Mouse (Mus musculus): ENCODE measurements around the gene Sdhaf2.

The Sdhaf2 gene

GRCm38 (mm10) chr19:10497512-10498160 is 28.3 kb downstream of the Sdhaf2 start:
- DNase-seq (ENCODE audit: low read depth, low spot score), result no peak

GRCm38 (mm10) chr19:10496976-10497375 is 29.0 kb downstream of the Sdhaf2 start:
- DNase-seq (ENCODE audit: low read depth, low spot score), result no peak

GRCm38 (mm10) chr19:10495670-10496069 is 30.3 kb downstream of the Sdhaf2 start:
- no peak for DNase-seq (ENCODE audit: low read depth, low spot score)

- peak; percentile 86 for DNase-seq (ENCODE audit: low read depth, low spot score)
These were observed 39.6 kb downstream of the Sdhaf2 start for GRCm38 (mm10) chr19:10486264-10486738.

- DNase-seq (ENCODE audit: low read depth, low spot score), result peak; percentile 72
These were observed 43.2 kb downstream of the Sdhaf2 start, which contains the start of gene Ppp1r32 for GRCm38 (mm10) chr19:10482703-10483102. Ppp1r32 (minus strand) TSS chr19:10482928.

- DNase-seq (ENCODE audit: low read depth, low spot score), result no peak
These were observed 46.4 kb downstream of the Sdhaf2 start for GRCm38 (mm10) chr19:10479541-10479940.

- no peak for DNase-seq (ENCODE audit: low read depth, low spot score)
These were observed 52.2 kb downstream of the Sdhaf2 start for GRCm38 (mm10) chr19:10473779-10474178.

- DNase-seq (ENCODE audit: low read depth, low spot score), result no peak
These were observed 53.0 kb downstream of the Sdhaf2 start for GRCm38 (mm10) chr19:10472958-10473357.

- no peak for DNase-seq (ENCODE audit: low read depth, low spot score)
These were observed 56.7 kb downstream of the Sdhaf2 start for GRCm38 (mm10) chr19:10469171-10469658.

GRCm38 (mm10) chr19:10464427-10464826 is 61.5 kb downstream of the Sdhaf2 start:
- DNase-seq (ENCODE audit: low read depth, low spot score), result no peak

- no peak for DNase-seq (ENCODE audit: low read depth, low spot score)
These were observed 64.4 kb downstream of the Sdhaf2 start for GRCm38 (mm10) chr19:10461584-10461983.

GRCm38 (mm10) chr19:10459907-10460306 is 66.0 kb downstream of the Sdhaf2 start:
- no peak for DNase-seq (ENCODE audit: low read depth, low spot score)

GRCm38 (mm10) chr19:10458096-10458495 is 67.8 kb downstream of the Sdhaf2 start:
- DNase-seq (ENCODE audit: low read depth, low spot score), result no peak

- DNase-seq (ENCODE audit: low read depth, low spot score), result peak; percentile 94
These were observed 68.5 kb downstream of the Sdhaf2 start for GRCm38 (mm10) chr19:10457484-10457800.

- DNase-seq (ENCODE audit: low read depth, low spot score), result peak; percentile 85
These were observed 69.0 kb downstream of the Sdhaf2 start, which contains the start of gene Lrrc10b for GRCm38 (mm10) chr19:10456752-10457483. Lrrc10b (minus strand) TSS chr19:10457473.

- no peak for DNase-seq (ENCODE audit: low read depth, low spot score)
These were observed 70.5 kb downstream of the Sdhaf2 start for GRCm38 (mm10) chr19:10455437-10455806.

- peak; percentile 23 for DNase-seq (ENCODE audit: low read depth, low spot score)
These were observed 71.1 kb downstream of the Sdhaf2 start for GRCm38 (mm10) chr19:10454718-10455436.
